Mouse (Mus musculus) intestine, embryonic 16.5 days (tissue): ENCODE data around the gene Hic1. TPM values are rescaled to one million over a fixed set of nuclear protein-coding genes. Genes with fewer than 3 reads are reported as not detected.
"Not testable (repeated sequence)": the region's sequence is repeated elsewhere in the genome, so short reads cannot be mapped to it uniquely, and the experiment has no call there.

Source experiments
- ATAC-seq: fragments of 200-750 bp; cut with Nextera tagmentation; 2 replicates; pipeline ENCODE4 v1.8.0; 2017; ENCODE audit warnings: moderate TSS enrichment, moderate library complexity
- H3K27ac ChIP-seq: fragments of 300-500 bp; sonication (generic); 2 replicates; pipeline ENCODE4 v1.5.1; 2014; ENCODE audit warnings: mild to moderate bottlenecking, low read length
- H3K27me3 ChIP-seq: fragments of 300-500 bp; sonication (generic); replicated peaks from 2 replicates; pipeline ENCODE4 v1.6.1; 2014; ENCODE audit warnings: low read length, control low read depth, mixed read lengths; ENCODE audit not compliant: control insufficient read depth, insufficient read depth
- H3K36me3 ChIP-seq: fragments of 300-500 bp; sonication (generic); 2 replicates; pipeline ENCODE4 v1.6.1; 2014; ENCODE audit warnings: low read length, control low read depth; ENCODE audit not compliant: control insufficient read depth, insufficient read depth
- H3K4me1 ChIP-seq: fragments of 300-500 bp; sonication (generic); 2 replicates; pipeline ENCODE4 v1.6.1; 2014; ENCODE audit warnings: low read length, control low read depth, mixed read lengths; ENCODE audit not compliant: control insufficient read depth, insufficient read depth
- H3K4me2 ChIP-seq: fragments of 300-500 bp; sonication (generic); 2 replicates; pipeline ENCODE4 v1.6.1; 2014; ENCODE audit warnings: low read depth, low read length, control low read depth
- H3K4me3 ChIP-seq: fragments of 300-500 bp; sonication (generic); 2 replicates; pipeline ENCODE4 v1.5.1; 2014; ENCODE audit warnings: mild to moderate bottlenecking, low read length
- H3K9ac ChIP-seq: fragments of 300-500 bp; sonication (generic); 2 replicates; pipeline ENCODE4 v1.6.1; 2014; ENCODE audit warnings: low read depth, low read length
- H3K9me3 ChIP-seq: fragments of 300-500 bp; sonication (generic); 2 replicates; pipeline ENCODE4 v1.6.1; 2016; ENCODE audit warnings: low read length, control low read depth; ENCODE audit not compliant: control insufficient read depth
- WGBS: fragments of 180-500 bp; shearing (Covaris S2); extraction: QIAGEN DNeasy Blood & Tissue Kit; methylation state at CpG from one replicate; pipeline ENCODE4 v1.1.7; 2014; 5-methylcytosine and 5-hydroxymethylcytosine counted together
- polyA plus RNA-seq: library from polyadenylated mRNA; unstranded; fragments of >200 nt; fragmentation: Nextera tagmentation; extraction: Ambion mirVana; gene quantifications from 2 replicates; pipeline ENCODE4 v1.2.1, GENCODE M21; 2015

Hic1 gene
- polyA plus RNA-seq, 1 experiment from 2014 or later, result 7.1 TPM

- no peak for ATAC-seq
- no peak overlapping the region for H3K27ac ChIP-seq
- H3K4me2 ChIP-seq, result no peak overlapping the region
- H3K4me3 ChIP-seq, result no peak overlapping the region
- no peak overlapping the region for H3K9ac ChIP-seq
- H3K27me3 ChIP-seq, result no peaks in the 10 kb centered on the region
- 87% methylated on average over 2 of the region's 2 CpGs for WGBS
- H3K9me3 ChIP-seq, result no peaks in the 10 kb centered on the region
- H3K4me1 ChIP-seq, result peaks cover 6% of the 10 kb centered on the region
- H3K36me3 ChIP-seq, result peaks cover 12% of the 10 kb centered on the region
Measured at GRCm38 (mm10) chr11:75184986-75185385, 15.7 kb upstream of the Hic1 start.

DNA sequence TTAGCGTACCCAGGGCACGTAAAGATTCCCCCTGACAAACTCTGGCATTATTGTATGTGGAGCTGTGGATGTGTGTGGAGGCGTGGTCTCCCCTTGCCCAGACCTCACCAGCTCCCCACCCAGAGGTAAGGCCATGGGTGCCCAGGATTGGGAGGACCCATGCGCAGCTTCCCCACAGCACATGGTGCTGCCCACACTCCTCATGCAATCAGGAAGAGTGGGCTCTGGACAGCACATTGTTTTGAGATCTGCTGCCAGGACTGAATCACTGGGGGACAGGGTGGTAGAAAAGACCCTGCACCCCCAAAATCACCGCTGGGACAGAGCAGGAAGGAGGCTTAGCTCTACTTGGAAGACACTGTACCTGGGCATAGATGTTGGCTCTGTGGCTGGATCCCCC is 15.3 kb upstream of the Hic1 start:
- peaks cover 7% of the 10 kb centered on the region for H3K4me1 ChIP-seq
- H3K27me3 ChIP-seq, result no peaks in the 10 kb centered on the region
- no peak for ATAC-seq
- no peak overlapping the region for H3K9ac ChIP-seq
- peaks cover 12% of the 10 kb centered on the region for H3K36me3 ChIP-seq
- no peak overlapping the region for H3K27ac ChIP-seq
- WGBS, result 92% methylated on average over 5 of the region's 5 CpGs
- H3K4me3 ChIP-seq, result no peak overlapping the region
- no peaks in the 10 kb centered on the region for H3K9me3 ChIP-seq
- no peak overlapping the region for H3K4me2 ChIP-seq

- Histone ChIP-seq H3K27me3 (no peaks in the 10 kb centered on the region), H3K27ac (no peak overlapping the region), H3K36me3 (peaks cover 12% of the 10 kb centered on the region), H3K9ac (no peak overlapping the region; the same call in 1 of the 2 replicates), H3K4me3 (no peak overlapping the region), H3K9me3 (no peaks in the 10 kb centered on the region), H3K4me1 (peaks cover 5% of the 10 kb centered on the region), H3K4me2 (no peak overlapping the region)
- no peak for ATAC-seq
- 89% methylated on average over 2 of the region's 2 CpGs for WGBS
Measured at GRCm38 (mm10) chr11:75183917-75184570, 14.7 kb upstream of the Hic1 start.

- no peaks in the 10 kb centered on the region for H3K27me3 ChIP-seq
- peak within 1 kb of the TSS; percentile 82 for H3K4me3 ChIP-seq
- peak; percentile 96 for ATAC-seq
- H3K4me2 ChIP-seq, result peak within 1 kb of the TSS; percentile 87
- no peaks in the 10 kb centered on the region for H3K9me3 ChIP-seq
- H3K27ac ChIP-seq, result peak within 1 kb of the TSS; percentile 71
- H3K4me1 ChIP-seq, result peaks cover 18% of the 10 kb centered on the region
- H3K9ac ChIP-seq, result peak within 1 kb of the TSS; percentile 88
- H3K36me3 ChIP-seq, result peaks cover 7% of the 10 kb centered on the region
- WGBS, result under 1% methylated on average over 33 of the region's 33 CpGs
Measured at GRCm38 (mm10) chr11:75178672-75179208, 9.4 kb upstream of the Hic1 start, which contains the start of gene Ovca2. TSS of gene Ovca2 (minus strand) at chr11:75178835.

DNA sequence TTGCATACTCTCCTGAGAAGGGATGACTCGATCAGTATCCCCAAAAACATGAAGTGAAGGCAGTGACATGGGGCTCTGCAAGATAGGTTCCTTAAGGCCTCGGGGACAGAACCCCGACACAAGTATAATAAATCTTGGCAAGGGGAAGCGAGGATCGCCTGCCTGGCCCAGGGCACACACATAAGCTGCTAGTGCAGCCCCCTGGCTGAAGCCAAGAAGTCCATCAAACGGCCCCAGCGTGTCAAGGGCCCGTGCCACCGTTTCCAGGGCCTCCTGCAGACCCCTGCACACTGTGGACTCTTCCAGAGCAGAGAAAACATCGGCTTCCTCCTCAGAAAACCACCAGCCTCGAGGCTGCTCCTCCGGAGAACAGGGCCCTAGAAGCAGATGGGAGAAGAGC is 8.7 kb upstream of the Hic1 start:
- ATAC-seq, result no peak
- peaks cover 3% of the 10 kb centered on the region for H3K27me3 ChIP-seq
- H3K36me3 ChIP-seq, result peaks cover 3% of the 10 kb centered on the region
- H3K27ac ChIP-seq, result peak overlapping the region; percentile 71; the same call in 1 of the 2 replicates
- H3K9ac ChIP-seq, result peak overlapping the region; percentile 88
- no peaks in the 10 kb centered on the region for H3K9me3 ChIP-seq
- peak overlapping the region; percentile 87 for H3K4me2 ChIP-seq
- H3K4me1 ChIP-seq, result peaks cover 20% of the 10 kb centered on the region
- WGBS, result 40% methylated on average over 12 of the region's 12 CpGs
- peak overlapping the region; percentile 82 for H3K4me3 ChIP-seq

DNA sequence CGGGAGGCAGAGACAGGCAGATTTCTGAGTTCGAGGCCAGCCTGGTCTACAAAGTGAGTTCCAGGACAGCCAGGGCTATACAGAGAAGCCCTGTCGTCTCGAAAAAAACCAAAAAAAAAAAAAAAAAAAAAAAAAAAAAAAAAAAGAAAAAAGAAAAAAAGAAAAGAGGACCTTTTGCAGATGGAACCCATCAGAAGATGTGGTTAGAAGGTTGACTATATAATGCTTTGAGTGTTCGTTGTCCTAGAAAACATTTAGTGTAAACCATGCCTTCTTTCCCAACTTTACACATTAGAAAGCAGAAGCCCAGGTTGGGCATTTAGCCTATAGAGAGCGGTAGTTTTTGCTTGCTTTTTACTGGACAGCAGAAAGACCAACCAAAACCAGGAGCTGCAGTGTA is 5.3 kb upstream of the Hic1 start:
- ATAC-seq, H3K9ac ChIP-seq, H3K4me2 ChIP-seq, H3K9me3 ChIP-seq, H3K36me3 ChIP-seq, H3K4me3 ChIP-seq, H3K27ac ChIP-seq: not testable (repeated sequence)
- H3K27me3 ChIP-seq, result peaks cover 29% of the 10 kb centered on the region
- peaks cover 44% of the 10 kb centered on the region for H3K4me1 ChIP-seq
- WGBS, result 72% methylated on average over 6 of the region's 6 CpGs

- 2% methylated on average over 15 of the region's 15 CpGs for WGBS
- H3K9me3 ChIP-seq, result no peaks in the 10 kb centered on the region
- H3K27me3 ChIP-seq, result peaks cover 35% of the 10 kb centered on the region
- H3K9ac ChIP-seq, result 0 out of 2 replicates have a peak overlapping the region, but pooled peaks have one; percentile 56
- peak overlapping the region; percentile 67 for H3K4me3 ChIP-seq
- no peak overlapping the region for H3K27ac ChIP-seq
- no peaks in the 10 kb centered on the region for H3K36me3 ChIP-seq
- peaks cover 46% of the 10 kb centered on the region for H3K4me1 ChIP-seq
- ATAC-seq, result no peak
- H3K4me2 ChIP-seq, result peak overlapping the region; percentile 96
Measured at GRCm38 (mm10) chr11:75173799-75174165, 4.5 kb upstream of the Hic1 start.

- Histone ChIP-seq H3K4me2 (peak overlapping the region; percentile 96), H3K4me3 (peak overlapping the region; percentile 67), H3K4me1 (peaks cover 48% of the 10 kb centered on the region), H3K9me3 (no peaks in the 10 kb centered on the region), H3K9ac (peak overlapping the region; percentile 56; the same call in 1 of the 2 replicates), H3K27ac (no peak overlapping the region), H3K27me3 (peaks cover 39% of the 10 kb centered on the region), H3K36me3 (no peaks in the 10 kb centered on the region)
- ATAC-seq, result peak; percentile 60
- under 1% methylated on average over 65 of the region's 71 CpGs for WGBS
Measured at GRCm38 (mm10) chr11:75173095-75173798, 3.9 kb upstream of the Hic1 start.
